Mouse (Mus musculus): ENCODE results near the gene Nufip2. TPM values are rescaled to one million over a fixed set of nuclear protein-coding genes. Genes with fewer than 3 reads are reported as not detected.
A peak's percentile ranks its signal among the peaks of the same experiment; 100 is the strongest.
"Not testable (repeated sequence)": the region's sequence is repeated elsewhere in the genome, so short reads cannot be mapped to it uniquely, and the experiment has no call there.

Gene Nufip2
- polyA plus RNA-seq, 1 experiment from 2014 or later = 5.2 TPM

- no peak for DNase-seq (ENCODE audit: low spot score)
These were observed 23.1 kb downstream of the Nufip2 start for GRCm38 (mm10) chr11:77709039-77709438.

- no peak for DNase-seq (ENCODE audit: low spot score)
These were observed 27.8 kb downstream of the Nufip2 start for GRCm38 (mm10) chr11:77713736-77714135.

- DNase-seq (ENCODE audit: low spot score) = no peak
These were observed 33.1 kb downstream of the Nufip2 start for GRCm38 (mm10) chr11:77719055-77719454.

GRCm38 (mm10) chr11:77721389-77721788, 35.4 kb downstream of the Nufip2 start:
- no peak for DNase-seq (ENCODE audit: low spot score)

GRCm38 (mm10) chr11:77724766-77725165, 38.8 kb downstream of the Nufip2 start:
- no peak for DNase-seq (ENCODE audit: low spot score)

GRCm38 (mm10) chr11:77725183-77725582, 39.2 kb downstream of the Nufip2 start, which contains the start of gene Cryba1:
Gene Cryba1, minus strand, starts transcription at chr11:77725283.
- DNase-seq (ENCODE audit: low spot score) = no peak

- DNase-seq (ENCODE audit: low spot score) = no peak
These were observed 42.6 kb downstream of the Nufip2 start for GRCm38 (mm10) chr11:77728587-77728986.

GRCm38 (mm10) chr11:77737289-77737688, 51.3 kb downstream of the Nufip2 start:
- DNase-seq (ENCODE audit: low spot score) = peak; percentile 60

GRCm38 (mm10) chr11:77738555-77738954, 52.6 kb downstream of the Nufip2 start:
- DNase-seq (ENCODE audit: low spot score) = no peak

GRCm38 (mm10) chr11:77743966-77744365, 58.0 kb downstream of the Nufip2 start:
- peak; percentile 58 for DNase-seq (ENCODE audit: low spot score)

GRCm38 (mm10) chr11:77746652-77747051, 60.7 kb downstream of the Nufip2 start:
- no peak for DNase-seq (ENCODE audit: low spot score)

GRCm38 (mm10) chr11:77747103-77747502, 61.1 kb downstream of the Nufip2 start:
- not testable (repeated sequence) for DNase-seq (ENCODE audit: low spot score)

GRCm38 (mm10) chr11:77748996-77749395, 63.0 kb downstream of the Nufip2 start:
- no peak for DNase-seq (ENCODE audit: low spot score)

- no peak for DNase-seq (ENCODE audit: low spot score)
These were observed 66.6 kb downstream of the Nufip2 start for GRCm38 (mm10) chr11:77752525-77752924.

- DNase-seq (ENCODE audit: low spot score) = no peak
These were observed 67.5 kb downstream of the Nufip2 start for GRCm38 (mm10) chr11:77753469-77753868.

GRCm38 (mm10) chr11:77760031-77760430, 74.1 kb downstream of the Nufip2 start:
- no peak for DNase-seq (ENCODE audit: low spot score)

- peak; percentile 83 for DNase-seq (ENCODE audit: low spot score)
These were observed 77.1 kb downstream of the Nufip2 start, which contains the start of gene Myo18a for GRCm38 (mm10) chr11:77762783-77763672. Gene Myo18a, plus strand, starts transcription at chr11:77763246.

- peak; percentile 53 for DNase-seq (ENCODE audit: low spot score)
These were observed 77.9 kb downstream of the Nufip2 start for GRCm38 (mm10) chr11:77763673-77764340.

GRCm38 (mm10) chr11:77764694-77765458, 78.9 kb downstream of the Nufip2 start:
- no peak for DNase-seq (ENCODE audit: low spot score)

GRCm38 (mm10) chr11:77765459-77765777, 79.5 kb downstream of the Nufip2 start:
- DNase-seq (ENCODE audit: low spot score) = no peak

- peak; percentile 65 for DNase-seq (ENCODE audit: low spot score)
These were observed 80.5 kb downstream of the Nufip2 start for GRCm38 (mm10) chr11:77766351-77767001.
